Mouse (Mus musculus): ENCODE data around the gene Rpusd3. TPM values are rescaled to one million over a fixed set of nuclear protein-coding genes. Genes with fewer than 3 reads are reported as not detected.

Gene Rpusd3
- polyA plus RNA-seq, 1 experiment = 8.7 TPM

- 90% methylated on average over 6 of the region's 6 CpGs for whole genome bisulfite sequencing
- no peak for TF ChIP-seq CTCF (IDR thresholded peaks at IDR 0.05; ENCODE audit: control insufficient read depth, insufficient read depth, low read length)
- no peak for TF ChIP-seq POLR2A (IDR thresholded peaks at IDR 0.05; ENCODE audit: borderline replicate concordance, control insufficient read depth, low read depth, low read length)
- no peak overlapping the region for H3K4me3 ChIP-seq (replicated peaks; ENCODE audit: control insufficient read depth, low read depth, low read length)
- no peak overlapping the region for H3K27ac ChIP-seq (ENCODE audit: control insufficient read depth, insufficient read depth, low read depth, low read length, poor library complexity)
- H3K4me1 ChIP-seq (ENCODE audit: control insufficient read depth, insufficient read depth, low read length) = no peaks in the 10 kb centered on the region
These were observed 52.5 kb downstream of the Rpusd3 start for GRCm38 (mm10) chr6:113366639-113367038.

Other genes with a start within 250 kb of the Rpusd3 start
- 1.2 TPM in 1 of 2 replicates, not detected in the other for gene Lhfpl4, start 224.0 kb downstream of the Rpusd3 start, polyA plus RNA-seq (2011; ENCODE audit: insufficient read depth, insufficient read length, low replicate concordance, missing spikeins)
- gene Mtmr14, start 181.5 kb downstream of the Rpusd3 start, polyA plus RNA-seq (2011; ENCODE audit: insufficient read depth, insufficient read length, low replicate concordance, missing spikeins) = 13.5 and 35.8 TPM in 2 replicates
- gene Cpne9, start 137.0 kb downstream of the Rpusd3 start, polyA plus RNA-seq (2011; ENCODE audit: insufficient read depth, insufficient read length, low replicate concordance, missing spikeins) = 1.1 TPM in 1 of 2 replicates, not detected in the other
- 27.5 and 38.2 TPM in 2 replicates for gene Brpf1, start 112.2 kb downstream of the Rpusd3 start, polyA plus RNA-seq (2011; ENCODE audit: insufficient read depth, insufficient read length, low replicate concordance, missing spikeins)
- gene Ogg1, start 92.4 kb downstream of the Rpusd3 start, polyA plus RNA-seq (2011; ENCODE audit: insufficient read depth, insufficient read length, low replicate concordance, missing spikeins) = 1.5 and 4.4 TPM in 2 replicates
- gene Camk1, start 75.4 kb downstream of the Rpusd3 start, polyA plus RNA-seq (2011; ENCODE audit: insufficient read depth, insufficient read length, low replicate concordance, missing spikeins) = 16.0 and 28.6 TPM in 2 replicates
- 12.0 and 21.6 TPM in 2 replicates for gene Tada3, start 41.5 kb downstream of the Rpusd3 start, polyA plus RNA-seq (2011; ENCODE audit: insufficient read depth, insufficient read length, low replicate concordance, missing spikeins)
- 136 and 195 TPM in 2 replicates for gene Arpc4, start 41.2 kb downstream of the Rpusd3 start, polyA plus RNA-seq (2011; ENCODE audit: insufficient read depth, insufficient read length, low replicate concordance, missing spikeins)
- gene Ttll3, start 30.1 kb downstream of the Rpusd3 start, polyA plus RNA-seq (2011; ENCODE audit: insufficient read depth, insufficient read length, low replicate concordance, missing spikeins) = 11.9 and 27.7 TPM in 2 replicates
- gene Cidec, start 16.4 kb upstream of the Rpusd3 start, polyA plus RNA-seq (2011; ENCODE audit: insufficient read depth, insufficient read length, low replicate concordance, missing spikeins) = 3.2 TPM in 1 of 2 replicates, not detected in the other
- gene Jagn1, start 23.2 kb upstream of the Rpusd3 start, polyA plus RNA-seq (2011; ENCODE audit: insufficient read depth, insufficient read length, low replicate concordance, missing spikeins) = 5.0 and 14.4 TPM in 2 replicates
- gene Il17re, start 39.1 kb upstream of the Rpusd3 start, polyA plus RNA-seq (2011; ENCODE audit: insufficient read depth, insufficient read length, low replicate concordance, missing spikeins) = 4.7 and 10.0 TPM in 2 replicates
- not detected in 2 replicates for gene Il17rc, start 52.1 kb upstream of the Rpusd3 start, polyA plus RNA-seq (2011; ENCODE audit: insufficient read depth, insufficient read length, low replicate concordance, missing spikeins)
- 4.7 and 13.4 TPM in 2 replicates for gene Creld1, start 64.0 kb upstream of the Rpusd3 start, polyA plus RNA-seq (2011; ENCODE audit: insufficient read depth, insufficient read length, low replicate concordance, missing spikeins)
- gene Prrt3, start 82.6 kb upstream of the Rpusd3 start, polyA plus RNA-seq (2011; ENCODE audit: insufficient read depth, insufficient read length, low replicate concordance, missing spikeins) = 0.80 TPM in 1 of 2 replicates, not detected in the other
- 16.7 and 30.2 TPM in 2 replicates for gene Emc3, start 112.3 kb upstream of the Rpusd3 start, polyA plus RNA-seq (2011; ENCODE audit: insufficient read depth, insufficient read length, low replicate concordance, missing spikeins)
- 11.0 and 13.2 TPM in 2 replicates for gene Fancd2, start 112.3 kb upstream of the Rpusd3 start, polyA plus RNA-seq (2011; ENCODE audit: insufficient read depth, insufficient read length, low replicate concordance, missing spikeins)
- not detected in 2 replicates for gene Fancd2os, start 181.4 kb upstream of the Rpusd3 start, polyA plus RNA-seq (2011; ENCODE audit: insufficient read depth, insufficient read length, low replicate concordance, missing spikeins)
- 65.5 and 112 TPM in 2 replicates for gene Brk1, start 185.4 kb upstream of the Rpusd3 start, polyA plus RNA-seq (2011; ENCODE audit: insufficient read depth, insufficient read length, low replicate concordance, missing spikeins)
- 38.5 and 66.7 TPM in 2 replicates for gene Vhl, start 204.6 kb upstream of the Rpusd3 start, polyA plus RNA-seq (2011; ENCODE audit: insufficient read depth, insufficient read length, low replicate concordance, missing spikeins)
- gene Irak2, start 219.1 kb upstream of the Rpusd3 start, polyA plus RNA-seq (2011; ENCODE audit: insufficient read depth, insufficient read length, low replicate concordance, missing spikeins) = 10.0 and 11.9 TPM in 2 replicates